In the genomic region with DNA sequence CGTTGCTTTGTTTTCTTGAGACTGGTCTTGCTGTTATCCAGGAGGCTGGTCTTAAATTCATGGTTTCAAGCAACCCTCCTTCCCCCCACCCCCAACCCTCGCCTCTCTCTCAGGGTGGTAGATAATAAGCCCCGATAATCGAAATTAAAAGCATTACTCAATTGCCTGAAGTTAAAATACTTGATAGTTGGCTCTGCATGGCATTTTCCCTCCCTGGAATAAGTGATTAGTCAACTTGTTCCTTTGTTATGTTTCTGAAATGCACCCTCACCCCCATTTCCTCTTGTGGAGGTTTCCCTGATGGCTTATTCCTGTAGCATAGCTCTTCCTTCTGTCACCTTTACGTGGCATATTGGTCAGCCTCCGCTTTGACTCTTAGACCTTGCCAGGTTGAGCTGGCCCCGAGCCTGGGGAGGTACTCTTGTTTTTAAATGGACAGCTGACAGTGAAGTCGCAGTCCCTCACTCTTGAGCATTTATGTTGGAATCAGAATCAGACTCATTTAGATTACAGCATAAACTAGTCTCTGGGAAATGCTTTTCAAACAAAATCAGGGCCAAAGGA, we compare ENCODE assay signal across 8 mouse cellular contexts. TPM values are rescaled to one million over a fixed set of nuclear protein-coding genes. Genes with fewer than 3 reads are reported as not detected.
A peak's percentile ranks its signal among the peaks of the same experiment; 100 is the strongest.
DNase-seq lines count a peak whose midpoint lies in the region; ATAC-seq and TF ChIP-seq lines count a peak whose summit lies in the region.

No protein-coding gene starts in this region.

- no peaks in the 10 kb centered on the region for H3K27me3 ChIP-seq in lung, embryonic 14.5 days (ENCODE audit: insufficient read depth, low read length)
- no peaks in the 10 kb centered on the region for H3K27me3 ChIP-seq in embryonic facial prominence, embryonic 11.5 days (ENCODE audit: control insufficient read depth, insufficient read depth, low read length)
- no peaks in the 10 kb centered on the region for H3K27me3 ChIP-seq in intestine, postnatal 0 days (replicated peaks; ENCODE audit: control insufficient read depth, insufficient read depth, low read length)

- peak overlapping the region; percentile 93 for H3K4me2 ChIP-seq in lung, embryonic 14.5 days
- H3K4me2 ChIP-seq in embryonic facial prominence, embryonic 11.5 days (ENCODE audit: low read depth, low read length): peak overlapping the region; percentile 32
- H3K4me2 ChIP-seq in intestine, postnatal 0 days (replicated peaks; ENCODE audit: low read depth): peak overlapping the region; percentile 84

- no peak for DNase-seq in lung, embryonic 14.5 days
- DNase-seq in lung, adult 18-20 months: no peak
- no peak for DNase-seq in embryonic facial prominence, embryonic 11.5 days (ENCODE audit: low spot score)
- DNase-seq in spleen, postnatal 36 days (ENCODE audit: low spot score in 2 of 2): no peak
- no peak for DNase-seq in urinary bladder, postnatal 10 days (ENCODE audit: low spot score)

- no peak for TF ChIP-seq POLR2A in olfactory bulb, adult 2 months (IDR thresholded peaks at IDR 0.05; ENCODE audit: insufficient read depth, low read depth, low read length)

- H3K4me3 ChIP-seq in lung, embryonic 14.5 days (ENCODE audit: low read depth, low read length): peak overlapping the region; percentile 92
- peak overlapping the region; percentile 16; the same call in 1 of the 2 replicates for H3K4me3 ChIP-seq in embryonic facial prominence, embryonic 11.5 days (ENCODE audit: low read depth, low read length)
- H3K4me3 ChIP-seq in intestine, postnatal 0 days (ENCODE audit: low read depth, low read length): peak overlapping the region; percentile 95
- H3K4me3 ChIP-seq in olfactory bulb, adult 2 months (ENCODE audit: insufficient read depth, low read depth, low read length): peak overlapping the region; percentile 19; the same call in 1 of the 2 replicates

- H3K36me3 ChIP-seq in lung, embryonic 14.5 days (ENCODE audit: insufficient read depth): no peaks in the 10 kb centered on the region
- H3K36me3 ChIP-seq in embryonic facial prominence, embryonic 11.5 days (replicated peaks; ENCODE audit: control insufficient read depth, insufficient read depth, low read depth, low read length): no peaks in the 10 kb centered on the region
- no peaks in the 10 kb centered on the region for H3K36me3 ChIP-seq in intestine, postnatal 0 days (ENCODE audit: control insufficient read depth, insufficient read depth)

- TF ChIP-seq CTCF in lung, embryonic 14.5 days (IDR thresholded peaks at IDR 0.05; ENCODE audit: low read depth): no peak
- no peak for TF ChIP-seq CTCF in intestine, postnatal 0 days (IDR thresholded peaks at IDR 0.05; ENCODE audit: low read depth)
- no peak for TF ChIP-seq CTCF in olfactory bulb, adult 2 months (IDR thresholded peaks at IDR 0.05; ENCODE audit: insufficient read depth, low read depth, low read length)

- no peaks in the 10 kb centered on the region for H3K9me3 ChIP-seq in lung, embryonic 14.5 days (ENCODE audit: low read depth, low read length)
- H3K9me3 ChIP-seq in embryonic facial prominence, embryonic 11.5 days (replicated peaks; ENCODE audit: control insufficient read depth, low read length): no peaks in the 10 kb centered on the region
- H3K9me3 ChIP-seq in intestine, postnatal 0 days (ENCODE audit: control insufficient read depth): no peaks in the 10 kb centered on the region

- no peak overlapping the region for H3K27ac ChIP-seq in lung, embryonic 14.5 days (ENCODE audit: low read depth)
- no peak overlapping the region for H3K27ac ChIP-seq in embryonic facial prominence, embryonic 11.5 days (replicated peaks; ENCODE audit: low read depth, low read length)
- peak overlapping the region; percentile 22 for H3K27ac ChIP-seq in intestine, postnatal 0 days (ENCODE audit: low read depth, low read length)
- H3K27ac ChIP-seq in olfactory bulb, adult 2 months (ENCODE audit: insufficient read depth, low read depth, low read length): no peak overlapping the region

- peaks cover 22% of the 10 kb centered on the region for H3K4me1 ChIP-seq in lung, embryonic 14.5 days (ENCODE audit: insufficient read depth)
- H3K4me1 ChIP-seq in embryonic facial prominence, embryonic 11.5 days (ENCODE audit: control insufficient read depth, insufficient read depth, low read length): no peaks in the 10 kb centered on the region; the same call in 1 of the 2 replicates
- H3K4me1 ChIP-seq in intestine, postnatal 0 days (replicated peaks; ENCODE audit: control insufficient read depth, insufficient read depth, low read length): peaks cover 9% of the 10 kb centered on the region; the same call in 1 of the 2 replicates
- peaks cover 14% of the 10 kb centered on the region for H3K4me1 ChIP-seq in olfactory bulb, adult 2 months (ENCODE audit: control insufficient read depth, insufficient read depth, low read length)

- 46% methylated on average over 8 of the region's 8 CpGs for WGBS in lung, embryonic 14.5 days
- WGBS in embryonic facial prominence, embryonic 11.5 days: 69% methylated on average over 8 of the region's 8 CpGs
- 46% methylated on average over 8 of the region's 8 CpGs for WGBS in intestine, postnatal 0 days
- WGBS in olfactory bulb, adult 2 months: 26% methylated on average over 8 of the region's 8 CpGs

- H3K9ac ChIP-seq in lung, embryonic 14.5 days: peak overlapping the region; percentile 14; the same call in 1 of the 2 replicates
- H3K9ac ChIP-seq in embryonic facial prominence, embryonic 11.5 days (replicated peaks; ENCODE audit: low read length): no peak overlapping the region
- peak overlapping the region; percentile 84; the same call in 1 of the 2 replicates for H3K9ac ChIP-seq in intestine, postnatal 0 days (ENCODE audit: low read depth, low read length)

- no peak for ATAC-seq in lung, embryonic 14.5 days (ENCODE audit: insufficient read depth)
- no peak for ATAC-seq in embryonic facial prominence, embryonic 11.5 days (replicated peaks; ENCODE audit: insufficient number of reproducible peaks, low FRiP score, low TSS enrichment, low read depth)
- ATAC-seq in intestine, postnatal 0 days: no peak
- no peak for ATAC-seq in granulocyte monocyte progenitor cell, adult 5-6 weeks (replicated peaks; ENCODE audit: poor library complexity, severe bottlenecking)

RNA-seq across cellular contexts. Expression of a gene that starts 2.4 kb away (rescaled TPM):
- polyA plus RNA-seq in lung, embryonic 14.5 days (2014; fragmentation: Nextera tagmentation; extraction: Ambion mirVana): 27.3 and 27.7 TPM in 2 replicates
- polyA plus RNA-seq in embryonic facial prominence, embryonic 11.5 days (2014; fragmentation: Nextera tagmentation; extraction: Ambion mirVana): 13.9 and 14.0 TPM in 2 replicates
- polyA plus RNA-seq in intestine, postnatal 0 days (2015; fragmentation: Nextera tagmentation; extraction: Ambion mirVana): 17.8 and 18.4 TPM in 2 replicates
- polyA plus RNA-seq in olfactory bulb, adult 2 months (2012; ENCODE audit: insufficient read depth, insufficient read length, low replicate concordance, missing spikeins): not detected in 2 replicates
- 46.9 and 52.3 TPM in 2 replicates for total RNA-seq in granulocyte monocyte progenitor cell, adult 5-6 weeks (2014; fragmentation: Nextera tagmentation)
- 11.1 and 11.9 TPM in 2 replicates for total RNA-seq in granulocyte monocyte progenitor cell, adult 5-6 weeks (2017)

RNA-seq across cellular contexts. Expression of a gene that starts 53.3 kb away (rescaled TPM):
- 24.9 and 25.0 TPM in 2 replicates for polyA plus RNA-seq in lung, embryonic 14.5 days (2014; fragmentation: Nextera tagmentation; extraction: Ambion mirVana)
- 39.0 and 39.5 TPM in 2 replicates for polyA plus RNA-seq in embryonic facial prominence, embryonic 11.5 days (2014; fragmentation: Nextera tagmentation; extraction: Ambion mirVana)
- 4.2 and 4.7 TPM in 2 replicates for polyA plus RNA-seq in intestine, postnatal 0 days (2015; fragmentation: Nextera tagmentation; extraction: Ambion mirVana)
- not detected in 2 replicates for polyA plus RNA-seq in olfactory bulb, adult 2 months (2012; ENCODE audit: insufficient read depth, insufficient read length, low replicate concordance, missing spikeins)
- total RNA-seq in granulocyte monocyte progenitor cell, adult 5-6 weeks (2014; fragmentation: Nextera tagmentation): 27.5 and 29.4 TPM in 2 replicates
- 11.0 and 17.4 TPM in 2 replicates for total RNA-seq in granulocyte monocyte progenitor cell, adult 5-6 weeks (2017)

Comparison
In these comparisons a context has a peak if more than half of its experiments do, and no peak if none do; other contexts are left out.
1. H3K4me2 ChIP-seq: peak in every context shown above with its lines; median percentile 93 in lung, embryonic 14.5 days; 84 in intestine, postnatal 0 days; 32 in embryonic facial prominence, embryonic 11.5 days.
2. H3K4me3 ChIP-seq: peak in every context shown above with its lines; median percentile 95 in intestine, postnatal 0 days; 92 in lung, embryonic 14.5 days; 19 in olfactory bulb, adult 2 months; 16 in embryonic facial prominence, embryonic 11.5 days.